Mouse (Mus musculus): Measurements from ENCODE around the gene Nrxn1. TPM values are rescaled to one million over a fixed set of nuclear protein-coding genes. Genes with fewer than 3 reads are reported as not detected.

The Nrxn1 gene
- polyA plus RNA-seq, 1 experiment from 2014 or later: 109 TPM

- peak overlapping the region; percentile 73 for H3K27ac ChIP-seq
- ATAC-seq: peak; percentile 88
These were observed 255.9 kb downstream of the Nrxn1 start for GRCm38 (mm10) chr17:90837022-90837414.

DNA sequence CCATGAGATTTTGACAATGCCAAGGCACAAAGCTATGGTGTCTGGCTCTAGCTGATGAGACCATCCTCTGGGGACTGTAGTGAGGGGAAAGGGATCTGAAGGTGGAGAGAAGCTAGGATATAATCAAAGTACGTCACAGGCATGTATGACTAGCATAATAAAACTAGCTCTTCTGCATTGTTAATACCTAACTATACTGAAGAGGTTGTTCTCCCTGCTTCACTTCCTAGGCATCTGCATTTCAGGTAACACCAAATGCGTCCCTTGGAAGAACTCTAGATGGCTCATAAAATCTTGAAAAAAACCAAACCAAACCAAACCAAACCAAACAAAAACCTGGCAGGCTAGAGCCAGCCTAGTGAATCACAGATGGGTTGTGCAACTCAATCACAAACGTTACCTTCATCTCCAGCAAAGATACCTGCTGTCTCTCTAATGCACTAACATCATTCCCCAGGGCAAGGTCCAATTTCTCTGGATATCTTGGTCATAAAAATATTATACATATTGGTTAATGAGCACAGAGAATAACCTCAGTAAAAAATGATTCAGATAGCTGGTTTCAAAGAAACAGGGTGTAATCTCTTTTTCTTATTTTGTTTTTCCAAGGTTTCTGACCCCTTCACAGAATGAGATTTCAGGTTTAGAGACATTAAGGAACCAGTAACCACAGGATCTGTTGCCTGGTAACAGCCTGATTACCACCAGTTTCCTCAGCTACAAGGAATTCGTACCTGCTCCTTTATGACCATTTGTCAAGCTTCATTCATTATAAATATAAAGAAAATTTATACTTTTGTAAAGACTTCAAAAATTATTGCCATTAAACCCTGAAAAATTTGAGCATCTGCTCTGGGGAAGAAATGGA, 256.5 kb downstream of the Nrxn1 start:
- Histone ChIP-seq H3K9ac (replicated peaks) (no peak overlapping the region; the same call in 1 of the 2 replicates), H3K4me1 (replicated peaks) (peaks cover 12% of the 10 kb centered on the region), H3K27ac (peak overlapping the region; percentile 73), H3K36me3 (no peaks in the 10 kb centered on the region), H3K9me3 (no peaks in the 10 kb centered on the region), H3K4me3 (replicated peaks) (no peak overlapping the region), H3K27me3 (no peaks in the 10 kb centered on the region), H3K4me2 (replicated peaks) (no peak overlapping the region)
- peak; percentile 74; the same call in 1 of the 2 replicates for ATAC-seq
- WGBS: 47% methylated on average over 4 of the region's 4 CpGs

More at GRCm38 (mm10) chr17:90837022-90837414, 255.9 kb downstream of the Nrxn1 start:
- Histone ChIP-seq H3K4me2 (replicated peaks) (no peak overlapping the region), H3K9me3 (no peaks in the 10 kb centered on the region), H3K4me1 (replicated peaks) (peaks cover 12% of the 10 kb centered on the region), H3K9ac (replicated peaks) (no peak overlapping the region; the same call in 1 of the 2 replicates), H3K27me3 (no peaks in the 10 kb centered on the region), H3K36me3 (no peaks in the 10 kb centered on the region), H3K4me3 (replicated peaks) (no peak overlapping the region)

DNA sequence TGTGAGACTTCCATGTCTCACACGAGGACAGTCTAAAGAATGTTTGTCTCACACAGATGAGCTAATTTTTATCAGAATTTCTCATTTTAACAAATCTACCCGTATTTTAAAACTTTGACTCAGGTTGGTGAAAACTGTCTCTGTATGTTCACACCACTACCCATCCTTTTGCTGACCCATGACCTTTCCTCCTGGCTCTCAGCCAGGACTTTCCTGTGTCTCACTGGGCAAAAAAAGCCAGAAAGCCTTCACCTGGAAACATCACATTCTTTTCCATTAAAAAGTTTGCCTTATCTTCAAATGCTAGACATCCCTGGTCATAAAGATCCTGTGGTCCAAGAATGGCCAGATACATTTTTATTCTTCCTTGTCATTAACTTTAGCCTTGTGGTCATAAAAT, 274.5 kb downstream of the Nrxn1 start:
- Histone ChIP-seq H3K9ac (replicated peaks) (no peak overlapping the region), H3K36me3 (no peaks in the 10 kb centered on the region), H3K4me3 (replicated peaks) (no peak overlapping the region), H3K27ac (no peak overlapping the region), H3K4me1 (replicated peaks) (0 out of 2 replicates have a peak, but pooled peaks cover 3% of the 10 kb centered on the region), H3K27me3 (no peaks in the 10 kb centered on the region), H3K9me3 (no peaks in the 10 kb centered on the region), H3K4me2 (replicated peaks) (no peak overlapping the region)
- ATAC-seq: no peak
- 85% methylated on average over 2 of the region's 2 CpGs for WGBS

GRCm38 (mm10) chr17:90817898-90818297, 275.0 kb downstream of the Nrxn1 start:
- Histone ChIP-seq H3K27ac (no peak overlapping the region), H3K4me1 (replicated peaks) (0 out of 2 replicates have a peak, but pooled peaks cover 3% of the 10 kb centered on the region), H3K4me3 (replicated peaks) (no peak overlapping the region), H3K4me2 (replicated peaks) (no peak overlapping the region), H3K9ac (replicated peaks) (no peak overlapping the region), H3K9me3 (no peaks in the 10 kb centered on the region), H3K36me3 (no peaks in the 10 kb centered on the region), H3K27me3 (no peaks in the 10 kb centered on the region)
- 91% methylated on average over 2 of the region's 2 CpGs for WGBS
- no peak for ATAC-seq

DNA sequence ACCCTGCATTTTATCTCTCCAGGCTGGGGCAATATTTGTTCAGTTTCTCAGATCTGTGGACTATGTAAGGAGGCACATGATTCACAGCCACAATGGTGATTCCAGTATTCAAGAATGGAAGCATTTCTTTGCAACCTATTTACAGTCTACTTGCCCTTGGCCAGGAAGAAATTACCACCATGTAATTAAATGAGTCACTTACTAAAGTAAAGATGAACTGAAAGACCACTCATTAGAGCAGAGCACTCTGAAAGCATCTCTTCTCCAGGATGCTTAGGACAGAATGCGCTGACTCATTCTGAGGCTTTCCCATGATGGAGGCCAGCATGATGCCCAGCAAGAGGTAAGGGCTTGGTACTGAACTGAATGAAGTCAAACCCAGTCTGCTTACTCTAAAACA, 277.6 kb downstream of the Nrxn1 start:
- ATAC-seq: no peak; the same call in 1 of the 2 replicates
- Histone ChIP-seq H3K4me3 (replicated peaks) (no peak overlapping the region), H3K4me2 (replicated peaks) (no peak overlapping the region), H3K9ac (replicated peaks) (no peak overlapping the region), H3K27me3 (no peaks in the 10 kb centered on the region), H3K4me1 (replicated peaks) (0 out of 2 replicates have a peak, but pooled peaks cover 3% of the 10 kb centered on the region), H3K9me3 (no peaks in the 10 kb centered on the region), H3K27ac (no peak overlapping the region), H3K36me3 (no peaks in the 10 kb centered on the region)
- WGBS: 97% methylated on average over 1 of the region's 1 CpGs

DNA sequence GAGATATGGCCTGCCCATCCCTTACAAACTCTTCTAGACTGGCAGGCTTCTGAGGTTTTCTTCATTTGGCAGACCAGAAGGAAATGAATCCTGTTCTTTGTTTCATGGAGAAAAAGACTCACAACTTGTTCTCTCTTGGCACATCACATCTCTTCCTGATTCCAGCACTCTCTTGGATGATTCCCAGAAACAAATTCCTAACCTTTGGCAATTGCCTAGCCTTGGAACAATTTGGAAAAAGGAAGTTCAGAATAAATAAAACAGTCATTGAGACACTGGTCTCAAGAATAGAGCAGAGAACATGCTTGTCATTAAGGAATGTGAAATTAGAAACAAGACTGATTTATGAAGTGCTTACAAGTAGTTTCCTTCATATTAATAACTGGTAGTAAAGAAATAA, 279.1 kb downstream of the Nrxn1 start:
- Histone ChIP-seq H3K4me3 (replicated peaks) (no peak overlapping the region), H3K27ac (no peak overlapping the region), H3K36me3 (no peaks in the 10 kb centered on the region), H3K9me3 (no peaks in the 10 kb centered on the region), H3K9ac (replicated peaks) (no peak overlapping the region), H3K27me3 (no peaks in the 10 kb centered on the region), H3K4me2 (replicated peaks) (no peak overlapping the region), H3K4me1 (replicated peaks) (0 out of 2 replicates have a peak, but pooled peaks cover 3% of the 10 kb centered on the region)
- no peak for ATAC-seq

DNA sequence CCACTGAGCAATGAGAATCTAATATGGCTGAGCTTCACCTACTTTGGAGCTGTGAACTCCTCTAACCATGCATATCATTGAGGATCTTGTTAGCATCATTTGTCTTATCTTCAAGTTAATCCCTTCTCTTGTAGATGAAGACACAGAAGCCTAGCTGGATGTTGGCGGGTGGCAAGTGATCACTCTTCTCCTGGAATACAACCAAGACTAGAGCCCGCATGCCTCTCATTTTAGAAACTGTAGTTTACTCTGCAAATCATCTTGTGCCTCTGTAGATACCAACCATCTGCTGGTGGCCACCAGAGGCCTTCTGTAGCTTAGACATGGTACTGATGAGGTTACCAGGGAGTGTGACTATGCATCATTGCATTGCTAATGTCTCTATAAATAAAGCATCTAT, 280.4 kb downstream of the Nrxn1 start:
- 0 out of 2 replicates have a peak, but pooled peaks cover 3% of the 10 kb centered on the region for H3K4me1 ChIP-seq (replicated peaks)
- no peak overlapping the region for H3K27ac ChIP-seq
- no peaks in the 10 kb centered on the region for H3K36me3 ChIP-seq
- H3K9me3 ChIP-seq: no peaks in the 10 kb centered on the region
- H3K9ac ChIP-seq (replicated peaks): no peak overlapping the region
- ATAC-seq: no peak
- no peak overlapping the region for H3K4me2 ChIP-seq (replicated peaks)
- no peak overlapping the region for H3K4me3 ChIP-seq (replicated peaks)
- no peaks in the 10 kb centered on the region for H3K27me3 ChIP-seq
- 87% methylated on average over 2 of the region's 2 CpGs for WGBS

GRCm38 (mm10) chr17:90809197-90810163, 283.4 kb downstream of the Nrxn1 start:
- Histone ChIP-seq H3K27me3 (no peaks in the 10 kb centered on the region), H3K4me2 (replicated peaks) (no peak overlapping the region), H3K9ac (replicated peaks) (no peak overlapping the region), H3K4me3 (replicated peaks) (no peak overlapping the region), H3K4me1 (replicated peaks) (no peaks in the 10 kb centered on the region), H3K36me3 (no peaks in the 10 kb centered on the region), H3K9me3 (no peaks in the 10 kb centered on the region), H3K27ac (no peak overlapping the region)
- peak; percentile 82 for ATAC-seq
- 68% methylated on average over 8 of the region's 8 CpGs for WGBS

GRCm38 (mm10) chr17:90808256-90808655, 284.6 kb downstream of the Nrxn1 start:
- 79% methylated on average over 2 of the region's 2 CpGs for WGBS

DNA sequence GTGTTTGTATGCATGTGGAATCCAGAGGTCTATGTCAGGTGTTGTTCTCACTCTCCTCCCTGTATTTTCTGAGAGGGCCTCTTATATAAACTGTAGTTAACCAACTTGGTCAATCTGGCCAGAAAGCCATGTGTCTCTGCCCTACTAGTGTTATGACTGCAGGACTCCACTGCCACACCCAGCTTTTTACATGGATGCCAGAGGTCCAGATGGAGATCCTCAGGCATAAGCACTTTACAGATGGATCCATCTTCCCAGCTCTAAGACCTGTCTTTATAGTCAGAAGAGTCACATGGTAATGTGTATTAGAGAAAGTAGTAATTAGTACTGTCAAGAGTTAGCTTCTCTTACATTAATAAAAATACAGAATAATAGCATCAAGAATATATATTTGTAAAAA, 285.7 kb downstream of the Nrxn1 start:
- ATAC-seq: no peak
- H3K9ac ChIP-seq (replicated peaks): no peak overlapping the region
- no peaks in the 10 kb centered on the region for H3K27me3 ChIP-seq
- no peak overlapping the region for H3K4me3 ChIP-seq (replicated peaks)
- no peaks in the 10 kb centered on the region for H3K36me3 ChIP-seq
- H3K9me3 ChIP-seq: no peaks in the 10 kb centered on the region
- H3K27ac ChIP-seq: no peak overlapping the region
- H3K4me2 ChIP-seq (replicated peaks): no peak overlapping the region
- no peaks in the 10 kb centered on the region for H3K4me1 ChIP-seq (replicated peaks)

More at GRCm38 (mm10) chr17:90808256-90808655, 284.6 kb downstream of the Nrxn1 start:
- Histone ChIP-seq H3K4me1 (replicated peaks) (no peaks in the 10 kb centered on the region), H3K4me3 (replicated peaks) (no peak overlapping the region), H3K9me3 (no peaks in the 10 kb centered on the region), H3K9ac (replicated peaks) (no peak overlapping the region), H3K27ac (no peak overlapping the region), H3K4me2 (replicated peaks) (no peak overlapping the region), H3K36me3 (no peaks in the 10 kb centered on the region), H3K27me3 (no peaks in the 10 kb centered on the region)
- no peak for ATAC-seq

DNA sequence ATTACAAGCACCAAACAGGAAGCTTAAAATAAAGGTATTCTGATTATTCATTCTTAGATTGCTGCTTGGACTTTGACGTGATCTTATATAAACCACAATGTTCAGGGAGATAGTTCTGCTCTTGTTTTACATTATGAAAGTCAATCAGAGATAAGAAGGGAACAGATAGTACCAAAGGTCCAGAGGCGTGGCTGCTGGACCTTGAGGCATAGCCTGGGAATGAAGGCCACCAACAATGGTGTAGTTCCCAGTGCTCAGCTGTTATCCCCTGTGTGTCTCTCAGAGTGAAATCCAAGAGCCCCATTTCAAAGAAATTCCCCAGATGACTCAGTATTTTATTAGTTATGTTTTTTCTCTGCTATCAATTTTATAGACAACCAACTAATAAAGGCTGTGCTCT, 294.2 kb downstream of the Nrxn1 start:
- Histone ChIP-seq H3K36me3 (no peaks in the 10 kb centered on the region), H3K27ac (no peak overlapping the region), H3K4me2 (replicated peaks) (no peak overlapping the region), H3K4me1 (replicated peaks) (peaks cover 5% of the 10 kb centered on the region; the same call in 1 of the 2 replicates), H3K4me3 (replicated peaks) (no peak overlapping the region), H3K9me3 (no peaks in the 10 kb centered on the region), H3K9ac (replicated peaks) (no peak overlapping the region), H3K27me3 (no peaks in the 10 kb centered on the region)
- WGBS: 82% methylated on average over 2 of the region's 2 CpGs
- no peak for ATAC-seq

All from midbrain, embryonic 13.5 days (tissue).